Mouse (Mus musculus): Measurements from ENCODE around the gene Tbx10.

DNA sequence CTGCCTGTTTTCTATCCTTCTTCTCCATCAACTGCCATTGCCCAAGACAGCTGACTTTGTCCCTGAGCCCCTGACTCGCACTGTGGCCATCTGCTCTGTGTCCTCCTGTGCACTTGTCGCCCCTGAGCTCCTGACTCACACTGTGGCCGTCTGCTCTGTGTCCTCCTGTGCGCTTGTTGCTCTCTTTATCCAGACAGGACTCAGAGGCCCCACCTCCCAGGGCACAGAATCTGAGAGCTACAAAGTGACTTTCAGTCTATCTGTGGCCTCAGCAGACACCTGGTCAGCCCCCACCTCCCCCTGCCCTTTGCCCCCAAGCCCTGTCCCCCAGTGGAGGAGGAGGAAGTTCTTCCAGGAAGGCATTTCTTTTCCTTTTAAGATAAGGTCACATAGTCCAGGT is 36.7 kb upstream of the Tbx10 start:
- TF ChIP-seq CTCF (IDR thresholded peaks at IDR 0.05; ENCODE audit: low read depth) (no peak), EP300 (IDR thresholded peaks at IDR 0.05; ENCODE audit: low read depth) (no peak)

Measured in liver, embryonic 14.5 days (tissue).